Mouse (Mus musculus) brain, adult 2 months (tissue): ENCODE results near the gene Prkca.

Source experiments
- DNase-seq: peaks from one replicate; pipeline ENCODE4 v3.0.0; 2011; ENCODE audit warnings: low read depth, low spot score

Gene Prkca

GRCm38 (mm10) chr11:108235081-108235703 lies 108.5 kb downstream of the Prkca start:
- no peak for DNase-seq

GRCm38 (mm10) chr11:108233015-108233414 lies 110.7 kb downstream of the Prkca start:
- DNase-seq = no peak

- DNase-seq = no peak
Measured at GRCm38 (mm10) chr11:108230101-108230500, 113.6 kb downstream of the Prkca start.

GRCm38 (mm10) chr11:108229176-108229946 lies 114.4 kb downstream of the Prkca start:
- DNase-seq = no peak

- DNase-seq = no peak
Measured at GRCm38 (mm10) chr11:108228497-108228896, 115.2 kb downstream of the Prkca start.

GRCm38 (mm10) chr11:108226248-108226647 lies 117.5 kb downstream of the Prkca start:
- DNase-seq = no peak

- no peak for DNase-seq
Measured at GRCm38 (mm10) chr11:108224233-108224973, 119.3 kb downstream of the Prkca start.

GRCm38 (mm10) chr11:108223613-108224232 lies 120.0 kb downstream of the Prkca start:
- no peak for DNase-seq

- peak; percentile 80 for DNase-seq
Measured at GRCm38 (mm10) chr11:108223154-108223553, 120.6 kb downstream of the Prkca start.

- no peak for DNase-seq
Measured at GRCm38 (mm10) chr11:108222616-108223015, 121.1 kb downstream of the Prkca start.

GRCm38 (mm10) chr11:108222026-108222425 lies 121.7 kb downstream of the Prkca start:
- peak; percentile 61 for DNase-seq

GRCm38 (mm10) chr11:108221124-108221835 lies 122.4 kb downstream of the Prkca start:
- peak; percentile 89 for DNase-seq

- DNase-seq = no peak
Measured at GRCm38 (mm10) chr11:108220605-108221004, 123.1 kb downstream of the Prkca start.

GRCm38 (mm10) chr11:108217043-108217442 lies 126.7 kb downstream of the Prkca start:
- no peak for DNase-seq

- no peak for DNase-seq
Measured at GRCm38 (mm10) chr11:108216064-108216463, 127.7 kb downstream of the Prkca start.

- peak; percentile 76 for DNase-seq
Measured at GRCm38 (mm10) chr11:108215466-108215865, 128.3 kb downstream of the Prkca start.

- no peak for DNase-seq
Measured at GRCm38 (mm10) chr11:108214521-108215223, 129.1 kb downstream of the Prkca start.

GRCm38 (mm10) chr11:108213783-108214182 lies 129.9 kb downstream of the Prkca start:
- no peak for DNase-seq

GRCm38 (mm10) chr11:108212638-108213037 lies 131.1 kb downstream of the Prkca start:
- no peak for DNase-seq

- no peak for DNase-seq
Measured at GRCm38 (mm10) chr11:108212030-108212429, 131.7 kb downstream of the Prkca start.

GRCm38 (mm10) chr11:108210749-108211148 lies 133.0 kb downstream of the Prkca start:
- DNase-seq = no peak
